Mouse (Mus musculus): ENCODE results near the gene Gm5269. TPM values are rescaled to one million over a fixed set of nuclear protein-coding genes. Genes with fewer than 3 reads are reported as not detected.
A peak's percentile ranks its signal among the peaks of the same experiment; 100 is the strongest.

Gm5269 gene
- not detected in 2 replicates for total RNA-seq (2021)
- long read RNA-seq, experiment 1, result 0 reads
- long read RNA-seq, experiment 2, result 0 reads

DNA sequence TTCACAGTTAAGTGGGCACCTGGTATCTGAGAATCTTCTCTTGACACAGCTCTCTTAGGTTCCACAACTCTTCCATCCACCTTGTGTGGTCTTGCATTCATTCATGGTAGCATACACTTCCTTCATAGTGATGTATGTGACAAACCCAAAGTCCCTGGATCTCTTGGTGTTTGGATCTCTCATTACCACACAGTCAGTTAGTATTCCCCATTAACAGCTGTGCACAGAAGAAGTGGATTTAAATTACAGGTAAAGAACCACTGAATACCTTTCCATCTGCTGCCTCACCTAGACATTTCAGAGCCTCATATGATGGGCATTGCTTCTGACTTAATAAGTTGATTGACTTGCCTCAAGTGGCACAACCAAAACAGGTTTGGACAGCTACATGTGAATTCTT is at the start of gene Gm5269:
TSS of gene Gm5269 (minus strand) at position 101 of the 400 bp plus-strand sequence.
- DNase-seq, result no peak

GRCm38 (mm10) chr1:45931127-45931526 is 41.1 kb upstream of the Gm5269 start:
- no peak for DNase-seq

DNA sequence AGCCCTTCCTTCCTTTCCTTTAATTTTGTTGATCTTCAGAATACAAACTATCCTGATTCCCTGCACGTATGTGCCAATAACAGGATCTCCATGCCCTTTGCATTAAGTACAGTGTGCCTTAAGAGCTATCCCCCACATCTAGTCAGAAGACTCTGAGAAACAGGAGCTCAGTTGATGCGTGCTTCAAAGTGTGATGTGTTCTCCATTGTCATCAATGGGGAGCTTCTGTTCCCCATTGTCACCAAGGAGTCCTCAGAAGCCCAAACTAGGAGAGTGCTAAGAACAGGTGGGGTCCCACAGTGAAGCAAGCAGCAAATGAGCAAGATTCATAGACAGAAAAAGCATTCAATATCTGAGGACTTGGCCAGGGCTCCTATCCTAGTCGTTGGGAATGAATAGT is 36.8 kb upstream of the Gm5269 start:
- no peak for DNase-seq

DNA sequence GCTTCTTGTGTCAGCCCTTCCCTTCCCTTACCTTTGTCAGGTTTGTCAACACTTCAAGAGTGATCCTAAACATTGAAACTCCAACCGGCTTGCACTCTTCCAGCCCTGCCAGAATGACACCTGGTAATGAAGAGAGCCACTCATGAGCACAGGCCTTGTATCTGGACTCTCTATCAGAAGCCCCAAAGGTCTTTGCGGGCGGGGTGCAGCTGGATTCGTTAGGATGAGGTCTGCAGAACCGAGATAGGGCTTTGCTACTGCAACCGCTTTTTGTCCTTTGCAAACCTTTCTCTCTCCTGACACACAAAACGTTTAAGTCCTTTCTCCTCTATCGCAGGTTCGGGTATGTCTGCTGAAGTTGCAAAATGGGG is 36.3 kb upstream of the Gm5269 start, which contains the start of gene Slc40a1:
TSS of gene Slc40a1 (minus strand) at position 131 of the 371 bp plus-strand sequence.
- DNase-seq, result no peak

- DNase-seq, result peak; percentile 90
Observed at GRCm38 (mm10) chr1:45925500-45926392, 35.7 kb upstream of the Gm5269 start.

GRCm38 (mm10) chr1:45925131-45925499 is 35.0 kb upstream of the Gm5269 start:
- DNase-seq, result no peak

- DNase-seq, result no peak
Observed at GRCm38 (mm10) chr1:45924516-45924915, 34.4 kb upstream of the Gm5269 start.

DNA sequence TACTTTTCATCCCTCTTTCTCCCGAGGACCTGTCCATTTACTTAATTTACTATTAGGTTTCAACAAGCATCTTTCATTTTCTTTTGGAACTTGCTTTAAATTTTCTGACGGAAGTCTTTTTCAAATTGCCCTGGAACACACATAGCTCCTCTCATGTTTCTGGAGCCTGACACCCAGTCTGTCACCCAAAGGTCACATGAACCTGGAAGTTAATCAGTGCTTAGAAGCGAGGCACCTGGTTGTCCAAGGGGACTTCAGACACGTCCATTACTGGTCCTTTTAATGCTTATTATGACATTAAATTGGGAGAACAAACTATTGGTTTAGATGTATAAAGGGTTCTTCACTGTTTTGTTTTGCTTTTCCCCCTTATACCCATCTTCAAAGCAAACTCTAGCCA is 33.2 kb upstream of the Gm5269 start:
- DNase-seq, result no peak

GRCm38 (mm10) chr1:45920703-45921102 is 30.6 kb upstream of the Gm5269 start:
- no peak for DNase-seq

- DNase-seq, result no peak
Observed at GRCm38 (mm10) chr1:45919752-45920151, 29.7 kb upstream of the Gm5269 start.

GRCm38 (mm10) chr1:45917136-45917803 is 27.2 kb upstream of the Gm5269 start:
- DNase-seq, result no peak

- no peak for DNase-seq
Observed at GRCm38 (mm10) chr1:45916174-45916573, 26.1 kb upstream of the Gm5269 start.

- DNase-seq, result no peak
Observed at GRCm38 (mm10) chr1:45914236-45914635, 24.2 kb upstream of the Gm5269 start.

GRCm38 (mm10) chr1:45905107-45905821 is 15.2 kb upstream of the Gm5269 start:
- DNase-seq, result peak; percentile 57

DNA sequence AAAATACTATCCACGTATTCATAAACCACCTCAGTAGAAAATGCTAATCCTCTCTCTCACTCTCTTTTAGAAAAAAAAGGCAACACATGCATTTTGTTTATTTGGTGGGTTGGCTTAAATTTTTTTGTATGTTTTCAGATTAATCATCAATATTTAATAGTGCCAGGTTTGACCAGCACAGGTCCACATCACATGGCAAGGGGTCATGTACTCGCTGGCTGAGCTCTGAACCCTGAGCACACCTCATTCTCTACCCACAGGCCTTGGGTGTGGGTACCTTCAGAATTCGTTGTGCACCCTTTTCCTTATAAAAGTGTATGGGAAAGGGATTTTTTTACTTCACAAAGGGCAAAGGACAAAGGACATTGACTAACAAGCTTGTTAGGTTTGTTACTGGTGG is 14.1 kb upstream of the Gm5269 start:
- no peak for DNase-seq

DNA sequence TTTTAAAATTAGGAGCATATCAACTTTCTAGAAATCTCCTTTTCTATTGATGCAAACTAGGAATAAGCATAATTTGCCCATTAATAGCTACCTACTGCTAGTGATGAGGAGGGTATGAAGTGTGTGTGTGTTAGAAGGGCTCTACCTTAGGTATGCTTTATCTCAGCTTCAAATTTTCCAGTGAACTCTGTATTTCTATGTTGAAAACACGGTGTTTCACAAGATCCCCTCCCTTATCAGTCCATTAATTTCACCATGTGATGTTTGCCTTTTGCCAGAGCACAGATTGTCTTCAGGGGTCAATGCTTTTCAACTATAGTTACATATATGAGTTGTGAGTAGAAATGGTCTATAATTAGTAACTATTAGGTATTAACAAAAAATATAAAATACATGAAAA is 8.0 kb upstream of the Gm5269 start:
- DNase-seq, result no peak

GRCm38 (mm10) chr1:45894168-45894912 is 4.3 kb upstream of the Gm5269 start:
- no peak for DNase-seq

- DNase-seq, result no peak
Observed at GRCm38 (mm10) chr1:45891986-45892385, 1.9 kb upstream of the Gm5269 start.

GRCm38 (mm10) chr1:45886800-45887199 is 3.3 kb downstream of the Gm5269 start:
- DNase-seq, result no peak

GRCm38 (mm10) chr1:45883378-45883777 is 6.7 kb downstream of the Gm5269 start:
- no peak for DNase-seq

- no peak for DNase-seq
Observed at GRCm38 (mm10) chr1:45882076-45882475, 8.0 kb downstream of the Gm5269 start.

DNA sequence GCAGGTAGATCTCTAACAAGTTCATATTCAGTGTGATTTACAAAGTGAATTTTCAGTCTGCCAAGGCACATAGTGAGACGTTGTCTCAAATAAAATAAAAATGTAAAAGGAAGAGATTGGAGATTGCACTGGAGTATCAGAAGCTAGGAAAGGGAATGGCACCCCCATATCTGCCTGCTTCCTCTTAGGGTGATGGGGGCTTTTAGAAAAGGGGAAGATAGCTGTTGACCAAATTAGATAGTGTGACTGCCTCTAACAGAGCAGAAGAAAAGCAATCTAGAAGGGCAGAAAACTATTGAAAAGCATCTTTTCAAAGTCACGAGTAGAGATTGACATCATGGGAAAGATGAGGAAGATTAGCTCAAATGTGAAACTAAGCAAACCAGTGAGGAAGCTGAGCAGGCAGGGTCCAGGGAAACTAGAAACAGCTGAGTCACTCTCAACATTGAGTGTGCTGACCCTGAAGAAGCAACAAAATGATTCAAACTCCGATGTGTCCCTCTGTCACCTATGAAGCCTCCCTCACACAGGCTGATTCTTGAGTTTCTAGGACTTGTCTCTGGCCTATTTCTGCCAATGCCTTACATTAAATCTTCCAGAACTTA is 8.7 kb downstream of the Gm5269 start:
- no peak for DNase-seq
